20 mouse cellular contexts compared by ENCODE assay signal in the genomic region with DNA sequence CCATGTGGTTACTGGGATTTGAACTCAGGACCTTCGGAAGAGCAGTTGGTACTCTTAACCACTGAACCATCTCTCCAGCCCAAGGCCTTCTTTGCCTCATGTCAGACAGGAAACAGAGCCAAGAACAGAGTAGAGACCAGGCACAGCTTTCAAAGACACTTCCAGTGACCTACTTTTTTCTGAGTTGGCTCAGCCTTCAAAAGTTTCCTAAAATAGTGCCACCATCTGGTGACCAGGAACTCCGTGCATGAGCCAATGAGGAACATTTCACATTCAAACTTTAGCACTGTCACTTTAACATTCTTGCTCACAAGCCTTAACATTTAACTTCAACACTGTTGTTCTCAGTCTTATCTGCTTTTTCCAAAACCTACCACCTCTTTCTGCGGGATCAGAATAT. TPM values are rescaled to one million over a fixed set of nuclear protein-coding genes. Genes with fewer than 3 reads are reported as not detected.
DNase-seq lines count a peak whose midpoint lies in the region; ATAC-seq and TF ChIP-seq lines count a peak whose summit lies in the region.
"Had no signal": no experiment of that assay in that cellular context is flagged by ENCODE, and none has a peak within 500 bp of the region (broad histone marks: within the 10 kb centered on the region; RNA-seq: fewer than 3 reads in every experiment).

No protein-coding gene starts in this region.

- H3K27me3 ChIP-seq in forebrain, postnatal 0 days (ENCODE audit: insufficient read depth, low read length) = no peaks in the 10 kb centered on the region
- no peaks in the 10 kb centered on the region for H3K27me3 ChIP-seq in forebrain, embryonic 11.5 days (ENCODE audit: control insufficient read depth, insufficient read depth, low read length)
- no peaks in the 10 kb centered on the region for H3K27me3 ChIP-seq in limb, embryonic 11.5 days (ENCODE audit: control insufficient read depth, insufficient read depth, low read length)
- peaks cover 26% of the 10 kb centered on the region for H3K27me3 ChIP-seq in limb, embryonic 10.5 days (ENCODE audit: low read depth, poor library complexity, severe bottlenecking)
- H3K27me3 ChIP-seq: embryonic facial prominence, embryonic 12.5 days; forebrain, embryonic 15.5 days had no signal

- peak; percentile 40 for DNase-seq in forebrain, postnatal 0 days
- no peak for DNase-seq in forebrain, embryonic 11.5 days (ENCODE audit: low spot score)
- DNase-seq in limb, embryonic 11.5 days (ENCODE audit: low spot score) = peak; percentile 16
- DNase-seq in limb, embryonic 10.5 days (ENCODE audit: low spot score) = no peak
- peak; percentile 66 for DNase-seq in brain, adult 2 months (ENCODE audit: low read depth, low spot score)
- DNase-seq in telencephalon, adult 2 months (ENCODE audit: low read depth, low spot score) = peak; percentile 32
- DNase-seq in kidney, adult 9 months = no peak
- DNase-seq: adrenal gland, adult 2 months; adrenal gland, postnatal 10 days; adrenal gland, postnatal 25 days; cerebellum, adult 11-12 months; cerebellum, adult 9-11 months had no signal

- H3K4me1 ChIP-seq in forebrain, postnatal 0 days (ENCODE audit: insufficient read depth) = peaks cover 3% of the 10 kb centered on the region; the same call in 1 of the 2 replicates
- H3K4me1 ChIP-seq in forebrain, embryonic 11.5 days (replicated peaks; ENCODE audit: control insufficient read depth, insufficient read depth, low read length) = no peaks in the 10 kb centered on the region
- no peaks in the 10 kb centered on the region for H3K4me1 ChIP-seq in limb, embryonic 11.5 days (ENCODE audit: control insufficient read depth, insufficient read depth, low read length)
- H3K4me1 ChIP-seq in limb, embryonic 10.5 days = peaks cover 10% of the 10 kb centered on the region
- H3K4me1 ChIP-seq: embryonic facial prominence, embryonic 12.5 days had no signal

- no peak for TF ChIP-seq CTCF in forebrain, postnatal 0 days (IDR thresholded peaks at IDR 0.05; ENCODE audit: low read depth)

- H3K9me3 ChIP-seq in forebrain, postnatal 0 days (ENCODE audit: low read length) = no peaks in the 10 kb centered on the region
- H3K9me3 ChIP-seq in forebrain, embryonic 11.5 days (ENCODE audit: control insufficient read depth, low read length) = no peaks in the 10 kb centered on the region; the same call in 1 of the 2 replicates
- H3K9me3 ChIP-seq in limb, embryonic 11.5 days (ENCODE audit: control insufficient read depth, low read length) = no peaks in the 10 kb centered on the region
- no peaks in the 10 kb centered on the region for H3K9me3 ChIP-seq in limb, embryonic 10.5 days (replicated peaks)
- H3K9me3 ChIP-seq: embryonic facial prominence, embryonic 12.5 days; forebrain, embryonic 10.5 days; forebrain, embryonic 15.5 days had no signal

- no peaks in the 10 kb centered on the region for H3K36me3 ChIP-seq in forebrain, postnatal 0 days (ENCODE audit: insufficient read depth)
- H3K36me3 ChIP-seq in forebrain, embryonic 11.5 days (ENCODE audit: control insufficient read depth, insufficient read depth, low read length) = no peaks in the 10 kb centered on the region
- H3K36me3 ChIP-seq in limb, embryonic 11.5 days (ENCODE audit: control insufficient read depth, insufficient read depth, low read length) = no peaks in the 10 kb centered on the region
- H3K36me3 ChIP-seq in limb, embryonic 10.5 days = no peaks in the 10 kb centered on the region
- H3K36me3 ChIP-seq: embryonic facial prominence, embryonic 10.5 days; embryonic facial prominence, embryonic 12.5 days; forebrain, embryonic 10.5 days; forebrain, embryonic 15.5 days had no signal

- H3K4me2 ChIP-seq in forebrain, postnatal 0 days (ENCODE audit: low read depth) = no peak overlapping the region
- H3K4me2 ChIP-seq in forebrain, embryonic 11.5 days (ENCODE audit: low read depth, low read length, severe bottlenecking) = no peak overlapping the region
- no peak overlapping the region for H3K4me2 ChIP-seq in limb, embryonic 11.5 days (ENCODE audit: low read depth, severe bottlenecking)
- H3K4me2 ChIP-seq: embryonic facial prominence, embryonic 12.5 days; forebrain, embryonic 13.5 days; forebrain, embryonic 15.5 days had no signal

- H3K4me3 ChIP-seq in forebrain, postnatal 0 days (ENCODE audit: low read depth, low read length) = no peak overlapping the region
- no peak overlapping the region for H3K4me3 ChIP-seq in forebrain, embryonic 11.5 days (ENCODE audit: low read depth, low read length)
- no peak overlapping the region for H3K4me3 ChIP-seq in limb, embryonic 11.5 days (ENCODE audit: low read depth, low read length)
- H3K4me3 ChIP-seq in limb, embryonic 10.5 days = no peak overlapping the region
- H3K4me3 ChIP-seq: embryonic facial prominence, embryonic 10.5 days; embryonic facial prominence, embryonic 12.5 days; erythroblast, embryonic 14.5 days; forebrain, embryonic 10.5 days; forebrain, embryonic 13.5 days; forebrain, embryonic 15.5 days had no signal

- no peak overlapping the region for H3K9ac ChIP-seq in forebrain, postnatal 0 days
- H3K9ac ChIP-seq in forebrain, embryonic 11.5 days (ENCODE audit: low read length) = no peak overlapping the region
- no peak overlapping the region for H3K9ac ChIP-seq in limb, embryonic 11.5 days (ENCODE audit: low read length)
- H3K9ac ChIP-seq: embryonic facial prominence, embryonic 12.5 days; forebrain, embryonic 13.5 days; forebrain, embryonic 15.5 days had no signal

- no peak overlapping the region for H3K27ac ChIP-seq in forebrain, postnatal 0 days (ENCODE audit: low read depth, low read length)
- H3K27ac ChIP-seq in forebrain, embryonic 11.5 days (ENCODE audit: low read depth, low read length) = no peak overlapping the region
- no peak overlapping the region for H3K27ac ChIP-seq in limb, embryonic 11.5 days (replicated peaks; ENCODE audit: low read depth, low read length)
- H3K27ac ChIP-seq in limb, embryonic 10.5 days = no peak overlapping the region
- H3K27ac ChIP-seq: embryonic facial prominence, embryonic 10.5 days; embryonic facial prominence, embryonic 12.5 days; forebrain, embryonic 10.5 days; forebrain, embryonic 13.5 days; forebrain, embryonic 15.5 days had no signal

- no peak for ATAC-seq in forebrain, postnatal 0 days
- no peak for ATAC-seq in forebrain, embryonic 11.5 days (replicated peaks; ENCODE audit: low FRiP score)
- no peak for ATAC-seq in limb, embryonic 11.5 days (ENCODE audit: insufficient number of reproducible peaks, low FRiP score, low TSS enrichment, low read depth)
- ATAC-seq: forebrain, embryonic 13.5 days; forebrain, embryonic 15.5 days had no signal

- 88% methylated on average over 3 of the region's 3 CpGs for WGBS in forebrain, postnatal 0 days
- 94% methylated on average over 3 of the region's 3 CpGs for WGBS in forebrain, embryonic 11.5 days
- WGBS in limb, embryonic 11.5 days = 96% methylated on average over 3 of the region's 3 CpGs
- 96% methylated on average over 3 of the region's 3 CpGs for WGBS in limb, embryonic 10.5 days

RNA-seq across cellular contexts. Expression of a gene that starts 2.3 kb away (rescaled TPM):
- total RNA-seq in forebrain, postnatal 0 days (2014; rRNA removed) = 0.15 TPM in 1 of 2 replicates, not detected in the other
- not detected in 2 replicates for polyA plus RNA-seq in forebrain, postnatal 0 days (2015; fragmentation: Nextera tagmentation; extraction: Ambion mirVana)
- not detected in 2 replicates for polyA plus RNA-seq in forebrain, embryonic 11.5 days (2014; fragmentation: Nextera tagmentation; extraction: Ambion mirVana)
- not detected in 2 replicates for polyA plus RNA-seq in limb, embryonic 11.5 days (2014; fragmentation: Nextera tagmentation; extraction: Ambion mirVana)
- not detected in 2 replicates for polyA plus RNA-seq in limb, embryonic 10.5 days (2016; fragmentation: Nextera tagmentation; extraction: Ambion mirVana)
- total RNA-seq: MEL had no signal
- polyA plus RNA-seq: cerebellum, adult 2 months; embryonic facial prominence, embryonic 10.5 days; embryonic facial prominence, embryonic 12.5 days; erythroblast, embryonic 14.5 days; forebrain, embryonic 10.5 days; forebrain, embryonic 13.5 days; forebrain, embryonic 15.5 days had no signal

Comparison
In these comparisons a context has a peak if more than half of its experiments do, and no peak if none do; other contexts are left out.
1. DNase-seq: peak in forebrain, postnatal 0 days (single experiment), limb, embryonic 11.5 days (single experiment), brain, adult 2 months (single experiment) and telencephalon, adult 2 months (single experiment); none in forebrain, embryonic 11.5 days (single experiment), limb, embryonic 10.5 days (single experiment) and kidney, adult 9 months (single experiment).